Mouse (Mus musculus) stomach, embryonic 15.5 days (tissue): Measurements from ENCODE around the gene Prune1. TPM values are rescaled to one million over a fixed set of nuclear protein-coding genes. Genes with fewer than 3 reads are reported as not detected.

ENCODE experiments used
- ATAC-seq: fragments of 200-750 bp; cut with Nextera tagmentation; 2 replicates; pipeline ENCODE4 v1.8.0; 2017; ENCODE audit warnings: low read depth, moderate number of reproducible peaks, moderate TSS enrichment; ENCODE audit not compliant: insufficient read depth, low FRiP score
- H3K27ac ChIP-seq: fragments of 300-500 bp; sonication (generic); 2 replicates; pipeline ENCODE4 v1.5.1; 2015; ENCODE audit warnings: mild to moderate bottlenecking, inconsistent platforms
- H3K27me3 ChIP-seq: fragments of 300-500 bp; sonication (generic); replicated peaks from 2 replicates; pipeline ENCODE4 v1.6.1; 2015; ENCODE audit warnings: inconsistent platforms
- H3K36me3 ChIP-seq: fragments of 300-500 bp; sonication (generic); 2 replicates; pipeline ENCODE4 v1.6.1; 2015; ENCODE audit warnings: inconsistent platforms
- H3K4me1 ChIP-seq: fragments of 300-500 bp; sonication (generic); 2 replicates; pipeline ENCODE4 v1.6.1; 2015; ENCODE audit warnings: inconsistent platforms
- H3K4me2 ChIP-seq: fragments of 300-500 bp; sonication (generic); 2 replicates; pipeline ENCODE4 v1.6.1; 2015; ENCODE audit warnings: mild to moderate bottlenecking, inconsistent platforms
- H3K4me3 ChIP-seq: fragments of 300-500 bp; sonication (generic); replicated peaks from 2 replicates; pipeline ENCODE4 v1.5.1; 2015; ENCODE audit warnings: inconsistent platforms
- H3K9ac ChIP-seq: fragments of 300-500 bp; sonication (generic); 2 replicates; pipeline ENCODE4 v1.6.1; 2015; ENCODE audit warnings: inconsistent platforms
- H3K9me3 ChIP-seq: fragments of 300-500 bp; sonication (generic); 2 replicates; pipeline ENCODE4 v1.6.1; 2016; ENCODE audit warnings: inconsistent platforms
- WGBS: fragments of 180-500 bp; shearing (Covaris S2); methylation state at CpG from one replicate; pipeline ENCODE4 v1.1.7; 2015; 5-methylcytosine and 5-hydroxymethylcytosine counted together
- polyA plus RNA-seq: library from polyadenylated mRNA; unstranded; fragments of >200 nt; fragmentation: Nextera tagmentation; extraction: Ambion mirVana; gene quantifications from 2 replicates; pipeline ENCODE4 v1.2.1, GENCODE M21; 2015

Prune1 gene
- polyA plus RNA-seq, 1 experiment from 2014 or later: 16.6 TPM

DNA sequence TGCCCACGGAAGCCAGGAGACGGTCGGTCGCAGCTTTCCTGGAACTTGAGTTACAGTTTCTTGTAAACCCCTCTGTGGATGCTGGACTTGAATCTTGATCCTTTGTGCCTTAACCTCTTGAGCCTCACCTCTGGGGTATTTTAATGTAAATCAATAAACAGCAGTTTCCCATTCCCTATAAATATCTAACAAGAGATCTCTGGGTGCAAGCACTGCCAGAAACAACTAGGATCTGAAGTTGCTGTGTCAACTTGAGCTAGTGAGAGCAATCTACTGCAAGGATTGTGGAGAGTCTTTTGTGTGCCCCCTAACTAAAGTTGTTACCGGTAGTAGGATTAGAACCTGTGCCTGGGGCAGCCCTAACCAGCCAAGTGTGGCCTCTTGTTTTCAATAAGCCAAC, 3.5 kb upstream of the Prune1 start:
- no peaks in the 10 kb centered on the region for H3K9me3 ChIP-seq
- H3K4me1 ChIP-seq: peaks cover 15% of the 10 kb centered on the region
- H3K4me2 ChIP-seq: no peak overlapping the region
- WGBS: 92% methylated on average over 5 of the region's 5 CpGs
- peak overlapping the region; percentile 45; the same call in 1 of the 2 replicates for H3K27ac ChIP-seq
- H3K9ac ChIP-seq: no peak overlapping the region
- H3K4me3 ChIP-seq: no peak overlapping the region
- no peaks in the 10 kb centered on the region for H3K27me3 ChIP-seq
- H3K36me3 ChIP-seq: peaks cover 13% of the 10 kb centered on the region
- ATAC-seq: no peak

DNA sequence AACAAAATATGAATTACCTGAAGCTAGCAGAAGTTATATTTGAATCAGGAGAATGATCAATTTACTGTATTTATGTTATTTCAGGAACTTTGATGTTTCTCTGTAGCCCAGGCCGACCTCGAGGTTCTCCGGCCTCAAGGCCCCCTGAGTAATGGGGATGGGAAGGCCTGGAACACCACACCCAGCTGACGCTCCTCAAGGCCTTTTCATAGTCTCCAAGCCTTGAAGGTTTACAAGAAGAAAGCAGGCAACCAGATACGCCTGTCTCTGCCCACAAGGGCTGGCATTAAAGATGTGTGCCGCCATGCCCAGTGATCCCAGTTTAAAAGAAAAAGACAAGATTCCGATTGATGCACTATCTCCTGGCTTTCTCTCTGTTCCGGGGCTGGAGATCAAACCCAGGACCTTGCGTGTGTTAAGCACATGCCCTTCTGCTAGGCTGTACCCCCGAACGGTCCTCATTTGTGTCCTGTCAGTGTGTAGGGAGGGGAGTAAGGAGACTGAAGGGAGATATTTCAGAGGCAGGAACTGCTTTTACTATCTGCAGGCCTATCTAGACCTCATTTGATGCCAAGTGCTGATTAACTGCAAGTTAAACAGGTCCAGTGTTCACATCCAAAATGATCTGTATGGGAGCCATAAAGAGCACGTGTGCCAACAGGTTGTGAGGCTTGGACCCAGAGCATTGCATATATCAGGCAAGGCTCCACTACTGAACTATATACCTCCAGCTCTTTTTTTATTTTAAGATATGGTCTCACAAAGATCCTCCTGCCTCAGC, 2.8 kb upstream of the Prune1 start:
- no peaks in the 10 kb centered on the region for H3K9me3 ChIP-seq
- H3K36me3 ChIP-seq: peaks cover 13% of the 10 kb centered on the region
- peak overlapping the region; percentile 72 for H3K4me3 ChIP-seq
- 81% methylated on average over 12 of the region's 12 CpGs for WGBS
- H3K9ac ChIP-seq: no peak overlapping the region
- no peak for ATAC-seq
- peak overlapping the region; percentile 97; the same call in 1 of the 2 replicates for H3K27ac ChIP-seq
- H3K27me3 ChIP-seq: no peaks in the 10 kb centered on the region
- H3K4me1 ChIP-seq: peaks cover 18% of the 10 kb centered on the region
- H3K4me2 ChIP-seq: peak overlapping the region; percentile 79

DNA sequence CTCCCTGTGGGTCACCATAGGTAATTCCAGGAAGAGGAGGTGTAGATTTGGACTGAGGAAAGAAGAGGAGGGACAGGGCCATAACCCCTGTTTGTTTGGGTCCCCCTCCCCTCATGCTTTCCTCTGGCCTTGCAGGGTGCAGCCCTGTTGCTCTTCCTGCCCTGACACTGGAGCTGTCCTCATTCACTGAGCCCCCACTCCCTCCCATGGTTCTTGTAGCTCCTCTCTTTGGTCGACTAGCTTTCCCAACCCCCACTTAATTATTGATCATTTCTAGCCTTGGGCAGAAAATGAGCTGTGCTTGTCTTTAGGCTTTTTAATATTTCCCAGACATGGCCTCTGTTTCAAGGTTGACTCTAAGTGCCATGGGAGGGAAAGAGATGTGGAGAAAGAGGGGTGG, 2.2 kb upstream of the Prune1 start:
- peak overlapping the region; percentile 72 for H3K4me3 ChIP-seq
- WGBS: 19% methylated on average over 1 of the region's 1 CpGs
- H3K4me2 ChIP-seq: peak overlapping the region; percentile 79
- H3K4me1 ChIP-seq: peaks cover 18% of the 10 kb centered on the region
- ATAC-seq: no peak
- peaks cover 13% of the 10 kb centered on the region for H3K36me3 ChIP-seq
- no peaks in the 10 kb centered on the region for H3K9me3 ChIP-seq
- no peaks in the 10 kb centered on the region for H3K27me3 ChIP-seq
- peak overlapping the region; percentile 97; the same call in 1 of the 2 replicates for H3K27ac ChIP-seq
- H3K9ac ChIP-seq: peak overlapping the region; percentile 84; the same call in 1 of the 2 replicates

DNA sequence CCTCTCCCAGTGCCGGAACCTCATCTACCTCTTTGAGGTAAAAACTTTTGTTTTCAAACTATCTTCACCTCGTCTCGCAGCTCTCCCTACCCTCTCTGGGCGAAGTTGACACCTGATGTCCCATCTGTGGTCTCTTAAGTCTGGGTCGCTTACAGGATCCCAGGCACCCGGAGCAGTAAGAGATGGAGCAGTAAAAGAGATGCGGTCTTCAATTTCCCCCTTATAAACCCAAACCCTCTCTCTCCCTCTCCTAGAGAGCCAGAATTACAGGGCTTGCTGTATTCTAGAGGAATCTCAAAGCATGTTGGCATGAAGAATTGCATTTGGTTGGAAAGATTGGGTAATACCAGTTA, 1.7 kb upstream of the Prune1 start:
- ATAC-seq: no peak
- Histone ChIP-seq H3K9me3 (no peaks in the 10 kb centered on the region), H3K27ac (peak overlapping the region; percentile 97), H3K4me3 (peak overlapping the region; percentile 72), H3K4me2 (peak overlapping the region; percentile 79), H3K27me3 (no peaks in the 10 kb centered on the region), H3K9ac (peak overlapping the region; percentile 84), H3K4me1 (peaks cover 18% of the 10 kb centered on the region), H3K36me3 (peaks cover 9% of the 10 kb centered on the region)
- WGBS: 1% methylated on average over 7 of the region's 7 CpGs

DNA sequence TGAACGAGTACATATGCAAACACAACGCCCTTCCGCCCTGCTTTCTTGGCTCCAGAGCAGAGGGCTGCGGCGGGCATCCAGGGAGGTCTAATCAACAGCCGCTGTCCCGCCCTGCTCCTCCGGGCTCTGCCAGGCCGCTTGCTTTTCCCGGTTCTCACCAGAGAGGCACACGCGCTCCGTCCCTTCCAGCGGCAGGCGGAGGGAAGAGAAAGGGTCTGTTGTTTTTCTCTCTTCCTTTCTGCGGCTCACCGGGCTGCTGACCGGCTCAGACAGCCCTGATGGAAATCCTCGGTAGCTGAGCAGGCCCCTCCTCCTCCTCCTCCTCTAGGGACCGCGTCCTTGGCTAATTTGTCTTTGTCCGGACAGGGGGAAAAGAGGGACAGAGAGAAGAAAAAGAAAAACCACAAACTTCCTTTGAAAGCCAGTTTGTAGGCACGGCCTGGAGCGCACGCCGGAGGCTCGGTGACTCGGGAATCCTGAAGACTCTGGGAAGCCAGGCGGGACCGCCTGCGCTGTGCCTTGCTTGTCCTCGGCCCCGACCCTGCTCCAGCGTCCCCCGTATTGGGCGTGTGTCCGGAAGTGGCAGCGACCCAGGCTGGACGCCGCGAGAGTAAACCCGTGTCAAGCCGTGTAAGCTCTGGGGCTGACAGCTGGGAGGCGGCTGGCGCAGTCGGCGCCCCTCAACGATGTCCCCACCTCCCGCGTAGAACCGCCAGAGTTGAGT, 1.2 kb upstream of the Prune1 start:
- peak; percentile 54 for ATAC-seq

DNA sequence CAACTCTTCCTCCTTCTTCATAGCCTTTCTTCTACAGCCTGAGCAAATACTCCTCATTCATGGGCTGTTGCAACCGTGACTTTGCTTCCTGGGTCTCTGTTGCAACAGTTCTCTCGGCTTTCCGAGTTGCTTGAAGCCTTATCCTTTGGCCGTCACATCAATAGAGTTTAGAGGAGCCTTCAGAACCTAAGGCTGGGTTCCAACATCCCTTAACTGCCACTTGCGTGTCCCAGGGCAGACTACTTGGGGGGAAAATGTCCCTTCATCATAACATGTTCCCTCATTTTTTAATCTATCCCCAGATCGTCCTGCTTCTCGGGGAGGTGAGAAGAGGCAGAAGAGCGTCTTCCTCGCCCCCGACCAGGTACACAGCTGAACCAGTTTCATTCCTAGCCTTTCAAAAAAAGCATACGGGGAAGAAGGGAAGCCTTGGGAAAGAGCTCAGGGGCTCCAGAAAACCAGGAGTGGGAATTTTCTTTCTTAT, 547 bp upstream of the Prune1 start:
- Histone ChIP-seq H3K27me3 (no peaks in the 10 kb centered on the region), H3K9ac (peak overlapping the region; percentile 84), H3K4me1 (peaks cover 18% of the 10 kb centered on the region), H3K36me3 (no peaks in the 10 kb centered on the region), H3K4me3 (peak overlapping the region; percentile 72), H3K27ac (peak overlapping the region; percentile 97), H3K4me2 (peak overlapping the region; percentile 79), H3K9me3 (no peaks in the 10 kb centered on the region)
- under 1% methylated on average over 11 of the region's 11 CpGs for WGBS
- ATAC-seq: no peak

More for the DNA sequence above, 1.2 kb upstream of the Prune1 start:
- H3K9me3 ChIP-seq: no peaks in the 10 kb centered on the region
- H3K36me3 ChIP-seq: peaks cover 4% of the 10 kb centered on the region; the same call in 1 of the 2 replicates
- peak overlapping the region; percentile 97 for H3K27ac ChIP-seq
- no peaks in the 10 kb centered on the region for H3K27me3 ChIP-seq
- peak overlapping the region; percentile 79 for H3K4me2 ChIP-seq
- WGBS: under 1% methylated on average over 49 of the region's 51 CpGs
- H3K4me3 ChIP-seq: peak overlapping the region; percentile 72
- peak overlapping the region; percentile 84 for H3K9ac ChIP-seq
- H3K4me1 ChIP-seq: peaks cover 18% of the 10 kb centered on the region

DNA sequence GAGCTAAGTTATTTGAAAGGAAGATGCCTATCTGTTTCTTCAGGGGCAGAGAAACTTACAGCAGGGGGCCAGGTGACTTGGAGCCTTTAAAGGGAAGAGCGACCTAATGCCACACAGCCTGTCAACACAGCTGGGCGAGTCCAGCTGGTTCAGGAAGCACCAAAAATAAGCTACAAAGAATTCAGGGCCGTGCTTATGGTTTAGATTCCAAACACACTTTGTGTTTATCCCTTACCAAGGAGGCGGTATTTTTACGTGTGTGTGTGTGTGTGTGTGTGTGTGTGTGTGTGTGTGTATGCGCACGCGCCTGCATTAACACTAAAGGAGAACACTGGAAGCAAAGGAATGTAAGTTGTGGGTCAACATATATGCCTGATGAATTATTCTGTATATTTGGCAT, 1.1 kb downstream of the Prune1 start:
- Histone ChIP-seq H3K4me3 (peak overlapping the region; percentile 68), H3K9me3 (no peaks in the 10 kb centered on the region), H3K4me1 (peaks cover 18% of the 10 kb centered on the region), H3K27me3 (no peaks in the 10 kb centered on the region), H3K27ac (peak overlapping the region; percentile 82), H3K4me2 (peak overlapping the region; percentile 79), H3K36me3 (no peaks in the 10 kb centered on the region), H3K9ac (peak overlapping the region; percentile 72; the same call in 1 of the 2 replicates)
- 10% methylated on average over 8 of the region's 8 CpGs for WGBS
- ATAC-seq: no peak

DNA sequence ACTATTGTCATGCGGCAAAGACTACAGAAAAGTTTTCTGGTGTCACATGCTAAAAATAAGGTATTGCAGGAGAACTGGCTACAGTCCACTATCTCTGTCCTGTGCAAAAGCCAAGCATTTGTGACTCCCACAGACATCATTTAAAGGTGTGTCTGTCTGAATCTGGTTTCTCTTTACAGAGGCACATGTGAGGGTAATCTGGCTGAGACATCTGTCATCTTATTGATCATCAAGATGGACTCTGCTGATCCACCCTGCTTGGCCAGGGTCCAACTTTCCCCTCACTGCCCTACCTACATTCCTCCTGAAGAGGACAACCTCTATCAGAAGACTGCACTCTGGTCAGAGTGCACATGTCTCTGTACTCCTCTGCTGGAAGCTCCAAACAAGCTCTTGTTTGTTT, 4.7 kb downstream of the Prune1 start:
- no peaks in the 10 kb centered on the region for H3K9me3 ChIP-seq
- no peaks in the 10 kb centered on the region for H3K27me3 ChIP-seq
- no peak overlapping the region for H3K4me2 ChIP-seq
- WGBS: 83% methylated on average over 1 of the region's 1 CpGs
- H3K4me3 ChIP-seq: no peak overlapping the region
- H3K27ac ChIP-seq: no peak overlapping the region
- no peak overlapping the region for H3K9ac ChIP-seq
- ATAC-seq: no peak
- H3K36me3 ChIP-seq: no peaks in the 10 kb centered on the region
- peaks cover 5% of the 10 kb centered on the region; the same call in 1 of the 2 replicates for H3K4me1 ChIP-seq

DNA sequence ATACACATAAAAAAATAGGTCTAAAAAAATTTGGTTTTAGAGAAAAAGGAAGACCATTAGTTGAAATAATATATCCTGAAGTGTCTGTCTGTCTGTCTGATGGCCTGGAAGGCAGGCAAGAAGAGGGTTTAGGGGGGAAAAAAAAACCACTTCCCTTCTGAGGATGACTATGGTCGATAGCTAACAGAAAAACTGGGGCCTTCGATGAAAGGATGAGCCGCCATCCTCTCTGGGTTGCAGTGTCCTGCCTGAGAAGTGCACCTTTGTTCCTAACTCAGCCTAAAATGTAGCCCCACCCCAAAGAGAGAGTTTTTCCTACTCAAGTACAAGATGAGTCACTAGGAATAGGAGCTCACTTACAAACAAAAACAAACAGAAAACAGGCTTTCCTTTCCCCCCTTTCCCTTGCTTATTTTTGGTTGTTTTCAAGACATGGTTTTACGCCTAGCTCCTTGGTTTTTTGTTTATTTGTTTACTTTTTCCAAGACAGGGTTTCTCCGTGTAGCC, 5.4 kb downstream of the Prune1 start:
- no peaks in the 10 kb centered on the region for H3K36me3 ChIP-seq
- H3K4me1 ChIP-seq: peaks cover 5% of the 10 kb centered on the region; the same call in 1 of the 2 replicates
- H3K27me3 ChIP-seq: no peaks in the 10 kb centered on the region
- H3K4me3 ChIP-seq: no peak overlapping the region
- no peak overlapping the region for H3K27ac ChIP-seq
- no peak overlapping the region for H3K9ac ChIP-seq
- no peaks in the 10 kb centered on the region for H3K9me3 ChIP-seq
- 65% methylated on average over 5 of the region's 5 CpGs for WGBS
- ATAC-seq: no peak
- no peak overlapping the region for H3K4me2 ChIP-seq

DNA sequence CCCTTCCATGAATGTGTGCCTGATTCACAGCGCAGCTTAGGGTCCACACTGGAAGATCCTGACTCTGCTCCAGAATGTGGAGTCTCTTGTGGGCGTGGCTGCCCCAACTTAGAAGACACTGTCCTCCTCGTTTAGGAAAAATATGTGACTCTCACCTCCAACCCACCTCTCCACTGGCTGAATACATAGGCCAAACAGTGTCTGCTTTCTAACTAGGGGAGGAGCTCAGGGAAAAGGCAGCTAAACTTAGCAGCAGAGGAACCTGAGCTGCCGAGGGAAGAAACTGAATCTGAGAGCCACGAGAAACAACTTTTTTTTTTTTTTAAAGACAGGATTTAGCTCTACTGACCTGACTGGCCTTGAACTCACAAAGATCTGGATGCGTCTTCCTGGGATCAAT, 6.7 kb downstream of the Prune1 start:
- no peak for ATAC-seq
- Histone ChIP-seq H3K27ac (no peak overlapping the region), H3K9me3 (no peaks in the 10 kb centered on the region), H3K9ac (no peak overlapping the region), H3K36me3 (no peaks in the 10 kb centered on the region), H3K27me3 (no peaks in the 10 kb centered on the region), H3K4me2 (no peak overlapping the region), H3K4me1 (peaks cover 3% of the 10 kb centered on the region; the same call in 1 of the 2 replicates), H3K4me3 (no peak overlapping the region)
- WGBS: 70% methylated on average over 6 of the region's 6 CpGs

DNA sequence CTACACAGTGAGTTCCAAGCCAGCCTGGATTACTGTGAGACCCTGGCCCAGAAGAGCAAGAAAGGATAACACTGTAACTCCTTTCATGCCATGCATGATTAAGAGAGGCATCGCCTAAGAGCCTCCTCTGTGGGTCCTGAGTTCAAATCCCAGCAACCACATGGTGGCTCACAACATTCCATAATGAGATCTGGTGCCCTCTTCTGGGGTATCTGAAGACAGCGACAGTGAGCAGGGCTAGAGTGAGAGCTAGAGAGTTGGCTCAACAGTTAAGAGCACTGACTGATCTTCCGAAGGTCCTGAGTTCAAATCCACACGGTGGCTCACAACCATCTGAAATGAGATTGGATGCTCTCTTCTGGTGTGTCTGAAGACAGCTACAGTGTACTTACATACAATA, 7.4 kb downstream of the Prune1 start:
- 90% methylated on average over 4 of the region's 4 CpGs for WGBS
- H3K9ac ChIP-seq: no peak overlapping the region
- H3K9me3 ChIP-seq: no peaks in the 10 kb centered on the region
- no peaks in the 10 kb centered on the region for H3K36me3 ChIP-seq
- H3K4me3 ChIP-seq: no peak overlapping the region
- H3K4me2 ChIP-seq: no peak overlapping the region
- no peaks in the 10 kb centered on the region for H3K27me3 ChIP-seq
- ATAC-seq: no peak
- H3K4me1 ChIP-seq: no peaks in the 10 kb centered on the region
- H3K27ac ChIP-seq: no peak overlapping the region

DNA sequence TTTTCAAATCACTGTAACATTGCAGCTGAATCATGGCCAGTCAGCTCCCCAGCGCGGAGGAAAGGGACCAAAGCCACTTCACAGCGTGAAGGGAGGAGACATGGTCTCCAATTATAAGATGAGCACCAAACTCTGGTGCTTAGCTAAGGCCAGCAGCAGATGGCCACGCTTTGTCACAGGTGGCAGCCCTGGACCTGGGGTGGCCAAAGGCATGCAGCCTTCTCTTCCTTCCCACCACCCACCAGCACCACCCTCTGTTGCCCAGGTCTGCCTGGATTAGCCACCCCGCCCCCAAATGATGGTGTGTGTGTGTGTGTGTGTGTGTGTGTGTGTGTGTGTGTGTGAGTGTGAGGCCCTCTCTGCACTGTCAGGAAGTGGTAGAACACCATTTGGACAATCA, 8.4 kb downstream of the Prune1 start:
- Histone ChIP-seq H3K4me2 (no peak overlapping the region), H3K9me3 (no peaks in the 10 kb centered on the region), H3K4me1 (no peaks in the 10 kb centered on the region), H3K36me3 (no peaks in the 10 kb centered on the region), H3K9ac (no peak overlapping the region), H3K27me3 (no peaks in the 10 kb centered on the region), H3K27ac (no peak overlapping the region), H3K4me3 (no peak overlapping the region)
- no peak for ATAC-seq
- 85% methylated on average over 5 of the region's 5 CpGs for WGBS
